Mouse (Mus musculus) cortical plate, adult 2 months (tissue): Measurements from ENCODE around the gene Zfp266.

Source experiments
- CTCF ChIP-seq: fragments of 200-500 bp; IDR thresholded peaks from 2 replicates; pipeline ENCODE4 v1.5.1; 2011; ENCODE audit warnings: mild to moderate bottlenecking, control low read depth, low read length; ENCODE audit not compliant: insufficient read depth; ENCODE audit errors: extremely low read depth
- POLR2A ChIP-seq: fragments of 200-500 bp; IDR thresholded peaks from 2 replicates; pipeline ENCODE4 v1.6.1; 2011; ENCODE audit warnings: mild to moderate bottlenecking, low read length, control low read depth; ENCODE audit not compliant: insufficient read depth; ENCODE audit errors: extremely low read depth

- no peak for TF ChIP-seq CTCF
- no peak for TF ChIP-seq POLR2A
Observed at GRCm38 (mm10) chr9:20504801-20505200, 16.4 kb downstream of the Zfp266 start.
